ENCODE assay signal across 9 mouse cellular contexts in the genomic region with DNA sequence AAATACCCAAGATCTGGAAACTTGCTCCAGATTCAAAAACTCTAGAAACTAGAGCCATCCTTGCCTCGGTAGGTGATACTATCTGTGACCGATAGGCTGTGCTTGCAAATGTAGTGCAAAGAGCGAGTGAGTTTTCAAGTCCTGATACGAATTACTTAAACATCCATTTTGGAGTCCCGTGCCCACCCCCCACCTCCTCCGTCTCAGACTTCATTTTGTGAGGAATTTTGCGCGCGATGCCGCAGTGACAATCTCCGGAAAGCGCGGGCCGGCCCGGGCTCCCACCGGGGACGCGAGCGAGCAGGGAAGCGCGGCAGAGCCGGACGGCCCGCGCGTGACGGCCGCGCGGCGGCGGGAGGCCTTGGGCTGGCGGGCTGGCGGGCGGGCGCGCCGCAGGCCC. TPM values are rescaled to one million over a fixed set of nuclear protein-coding genes. Genes with fewer than 3 reads are reported as not detected.
DNase-seq lines count a peak whose midpoint lies in the region; ATAC-seq and TF ChIP-seq lines count a peak whose summit lies in the region.
"Had no signal": no experiment of that assay in that cellular context is flagged by ENCODE, and none has a peak within 500 bp of the region (broad histone marks: within the 10 kb centered on the region; RNA-seq: fewer than 3 reads in every experiment).

No protein-coding gene starts in this region.

- no peaks in the 10 kb centered on the region for H3K27me3 ChIP-seq in heart, embryonic 16.5 days (ENCODE audit: control insufficient read depth, insufficient read depth, low read length)
- no peaks in the 10 kb centered on the region for H3K27me3 ChIP-seq in limb, embryonic 14.5 days (ENCODE audit: control insufficient read depth, insufficient read depth, low read length)
- no peaks in the 10 kb centered on the region for H3K27me3 ChIP-seq in neural tube, embryonic 12.5 days (replicated peaks)

- H3K36me3 ChIP-seq in heart, embryonic 16.5 days (ENCODE audit: control insufficient read depth, insufficient read depth) = 0 out of 2 replicates have a peak, but pooled peaks cover 3% of the 10 kb centered on the region
- H3K36me3 ChIP-seq in limb, embryonic 14.5 days (ENCODE audit: control insufficient read depth, insufficient read depth, low read length) = 0 out of 2 replicates have a peak, but pooled peaks cover 10% of the 10 kb centered on the region
- no peaks in the 10 kb centered on the region for H3K36me3 ChIP-seq in neural tube, embryonic 12.5 days

- peak; percentile 17; the same call in 1 of the 2 replicates for TF ChIP-seq CTCF in cortical plate, adult 2 months (IDR thresholded peaks at IDR 0.05; ENCODE audit: extremely low read depth, insufficient read depth, low read length)

- H3K4me2 ChIP-seq in heart, embryonic 16.5 days (ENCODE audit: low read depth, low read length) = peak overlapping the region; percentile 82
- peak overlapping the region; percentile 70 for H3K4me2 ChIP-seq in limb, embryonic 14.5 days (replicated peaks; ENCODE audit: low read depth, low read length, severe bottlenecking)
- H3K4me2 ChIP-seq in neural tube, embryonic 12.5 days (replicated peaks) = peak overlapping the region; percentile 68

- peak overlapping the region; percentile 99 for H3K9ac ChIP-seq in heart, embryonic 16.5 days (ENCODE audit: low read length)
- H3K9ac ChIP-seq in limb, embryonic 14.5 days (ENCODE audit: low read depth, low read length, severe bottlenecking) = peak overlapping the region; percentile 100
- H3K9ac ChIP-seq in neural tube, embryonic 12.5 days = peak overlapping the region; percentile 100

- no peak for TF ChIP-seq POLR2A in cortical plate, adult 2 months (IDR thresholded peaks at IDR 0.05; ENCODE audit: extremely low read depth, insufficient read depth, low read length)
- TF ChIP-seq POLR2A in limb, embryonic 14.5 days (IDR thresholded peaks at IDR 0.05; ENCODE audit: borderline replicate concordance, extremely low read depth, insufficient read depth, insufficient read length) = no peak

- peak overlapping the region; percentile 70 for H3K4me3 ChIP-seq in cortical plate, adult 2 months (ENCODE audit: insufficient read depth, low read length)
- H3K4me3 ChIP-seq in heart, embryonic 16.5 days (ENCODE audit: low read length) = peak overlapping the region; percentile 87
- peak overlapping the region; percentile 89 for H3K4me3 ChIP-seq in limb, embryonic 14.5 days (replicated peaks; ENCODE audit: low read length)
- peak overlapping the region; percentile 93 for H3K4me3 ChIP-seq in neural tube, embryonic 12.5 days

- no peak for ATAC-seq in heart, embryonic 16.5 days (replicated peaks; ENCODE audit: extremely low read depth, insufficient read depth, low FRiP score)
- peak; percentile 12; the same call in 1 of the 2 replicates for ATAC-seq in limb, embryonic 14.5 days (ENCODE audit: low FRiP score, low read depth)
- peak; percentile 0; the same call in 1 of the 2 replicates for ATAC-seq in neural tube, embryonic 12.5 days (ENCODE audit: low FRiP score, low read depth)

- no peaks in the 10 kb centered on the region for H3K9me3 ChIP-seq in heart, embryonic 16.5 days (replicated peaks; ENCODE audit: control insufficient read depth, low read length)
- no peaks in the 10 kb centered on the region for H3K9me3 ChIP-seq in limb, embryonic 14.5 days (ENCODE audit: control insufficient read depth, low read length)
- no peaks in the 10 kb centered on the region for H3K9me3 ChIP-seq in neural tube, embryonic 12.5 days

- peaks cover 2% of the 10 kb centered on the region for H3K4me1 ChIP-seq in cortical plate, adult 2 months (ENCODE audit: control insufficient read depth, insufficient read depth, low read length)
- H3K4me1 ChIP-seq in heart, embryonic 16.5 days (ENCODE audit: control insufficient read depth, insufficient read depth, low read length) = peaks cover 17% of the 10 kb centered on the region
- H3K4me1 ChIP-seq in limb, embryonic 14.5 days (ENCODE audit: control insufficient read depth, insufficient read depth, low read length) = peaks cover 20% of the 10 kb centered on the region
- H3K4me1 ChIP-seq in neural tube, embryonic 12.5 days = peaks cover 17% of the 10 kb centered on the region

- WGBS in heart, embryonic 16.5 days = under 1% methylated on average over 36 of the region's 38 CpGs
- under 1% methylated on average over 38 of the region's 38 CpGs for WGBS in limb, embryonic 14.5 days
- WGBS in neural tube, embryonic 12.5 days = under 1% methylated on average over 38 of the region's 38 CpGs

- DNase-seq in adrenal gland, adult 8-10 months = peak; percentile 44
- DNase-seq in adrenal gland, postnatal 25 days = no peak
- peak; percentile 89 for DNase-seq in CD4-positive helper T cell, adult 2 months (ENCODE audit: low read depth, low spot score)
- peak; percentile 78 for DNase-seq in limb, embryonic 14.5 days (ENCODE audit: low spot score)
- no peak for DNase-seq in yolk sac, embryonic 10.5 days (ENCODE audit: low spot score)

- no peak overlapping the region for H3K27ac ChIP-seq in cortical plate, adult 2 months (ENCODE audit: insufficient read depth, low read length)
- peak overlapping the region; percentile 100 for H3K27ac ChIP-seq in heart, embryonic 16.5 days (ENCODE audit: low read length)
- peak overlapping the region; percentile 100 for H3K27ac ChIP-seq in limb, embryonic 14.5 days (replicated peaks; ENCODE audit: low read depth, low read length)
- peak overlapping the region; percentile 100 for H3K27ac ChIP-seq in neural tube, embryonic 12.5 days

RNA-seq across cellular contexts. Expression of gene Sp3, which starts 1.8 kb away (rescaled TPM):
- 10 to 100 TPM; 50.9 to 64.7 (median 60.2) TPM for total RNA-seq in adrenal gland, adult 8-10 months (2022)
- 68.4 and 70.6 TPM in 2 replicates for total RNA-seq in adrenal gland, postnatal 25 days (2021)
- 26.3 and 26.6 TPM in 2 replicates for polyA plus RNA-seq in cortical plate, adult 2 months (2012; rRNA removed)
- polyA plus RNA-seq in heart, embryonic 16.5 days (2015; fragmentation: Nextera tagmentation; extraction: Ambion mirVana) = 34.8 and 37.5 TPM in 2 replicates
- polyA plus RNA-seq in limb, embryonic 14.5 days (2012; rRNA removed) = 40.3 and 42.4 TPM in 2 replicates
- polyA plus RNA-seq in limb, embryonic 14.5 days (2014; fragmentation: Nextera tagmentation; extraction: Ambion mirVana) = 70.1 and 75.2 TPM in 2 replicates
- 56.9 and 58.5 TPM in 2 replicates for polyA plus RNA-seq in neural tube, embryonic 12.5 days (2016; fragmentation: Nextera tagmentation; extraction: Ambion mirVana)

RNA-seq across cellular contexts. Expression of gene Gm11084, which starts 8.0 kb away (rescaled TPM):
- not detected for total RNA-seq in adrenal gland, adult 8-10 months (2022)
- total RNA-seq in adrenal gland, postnatal 25 days (2021) = not detected in 2 replicates
- polyA plus RNA-seq in cortical plate, adult 2 months (2012; rRNA removed) = not detected in 2 replicates
- not detected in 2 replicates for polyA plus RNA-seq in heart, embryonic 16.5 days (2015; fragmentation: Nextera tagmentation; extraction: Ambion mirVana)
- polyA plus RNA-seq in limb, embryonic 14.5 days (2012; rRNA removed) = not detected in 2 replicates
- polyA plus RNA-seq in limb, embryonic 14.5 days (2014; fragmentation: Nextera tagmentation; extraction: Ambion mirVana) = not detected in 2 replicates
- polyA plus RNA-seq in neural tube, embryonic 12.5 days (2016; fragmentation: Nextera tagmentation; extraction: Ambion mirVana) = not detected in 2 replicates
- total RNA-seq: layer of hippocampus, adult 8-10 months had no signal

Comparison
In these comparisons a context has a peak if more than half of its experiments do, and no peak if none do; other contexts are left out.
1. DNase-seq: peak in adrenal gland, adult 8-10 months (single experiment), CD4-positive helper T cell, adult 2 months (single experiment) and limb, embryonic 14.5 days (single experiment); none in adrenal gland, postnatal 25 days (single experiment) and yolk sac, embryonic 10.5 days (single experiment).
2. Peak in every context shown above with its lines, with median percentiles within 50 percentile points of each other: H3K4me3 ChIP-seq, H3K4me2 ChIP-seq and H3K9ac ChIP-seq.